Mouse (Mus musculus) retina, adult 2 months (tissue): ENCODE measurements around the gene Mroh8.

ENCODE experiments used
- DNase-seq: peaks from one replicate; pipeline ENCODE4 v3.0.0-alpha.2; 2012; ENCODE audit warnings: low read depth, low spot score

Gene Mroh8

DNA sequence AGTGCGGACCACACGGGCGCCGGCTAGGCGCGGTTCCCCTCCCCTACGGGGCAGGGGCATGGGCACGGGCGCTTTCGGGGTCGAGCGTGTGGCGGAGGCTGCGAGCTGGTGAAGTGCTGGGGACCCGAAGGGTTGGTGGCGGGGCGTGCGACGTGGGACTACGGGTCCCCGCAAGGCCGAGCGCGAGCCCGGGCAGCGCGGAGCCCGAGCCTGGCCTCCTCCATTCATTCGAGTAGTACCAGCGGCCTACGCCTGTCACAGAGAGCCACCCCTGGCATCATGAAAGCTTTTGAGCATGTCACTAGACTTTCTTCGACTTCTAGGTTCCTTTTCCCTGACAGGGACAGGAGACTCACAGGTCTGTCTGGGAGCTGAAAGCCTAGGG lies at the start of gene Mroh8:
Gene Mroh8, minus strand, starts transcription at position 134 of the 385 bp plus-strand sequence.
- DNase-seq = peak; percentile 22

DNA sequence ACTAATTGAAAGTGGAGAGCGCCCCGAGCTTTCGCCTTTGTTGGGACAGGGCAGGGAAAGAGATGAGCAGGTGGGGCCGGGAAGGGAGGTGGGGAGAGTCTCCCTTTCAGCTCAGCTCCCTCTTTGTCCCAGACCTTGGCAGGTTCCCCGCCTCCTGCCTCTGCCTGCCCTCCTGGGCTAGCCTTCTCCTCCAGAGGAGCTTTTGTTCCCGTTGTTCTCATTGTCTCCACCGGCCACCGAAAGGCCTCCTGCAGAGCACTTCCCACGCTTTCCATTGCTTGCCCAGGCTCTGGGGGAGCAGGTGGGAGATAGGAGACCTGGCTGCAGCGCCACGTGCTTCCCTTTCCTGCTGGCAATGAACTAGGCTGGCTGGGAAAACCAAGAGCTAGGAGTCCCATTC lies 49.2 kb upstream of the Mroh8 start:
- no peak for DNase-seq

GRCm38 (mm10) chr2:157328106-157328505 lies 48.8 kb upstream of the Mroh8 start:
- no peak for DNase-seq

- no peak for DNase-seq
Measured at GRCm38 (mm10) chr2:157325238-157325637, 45.9 kb upstream of the Mroh8 start.

DNA sequence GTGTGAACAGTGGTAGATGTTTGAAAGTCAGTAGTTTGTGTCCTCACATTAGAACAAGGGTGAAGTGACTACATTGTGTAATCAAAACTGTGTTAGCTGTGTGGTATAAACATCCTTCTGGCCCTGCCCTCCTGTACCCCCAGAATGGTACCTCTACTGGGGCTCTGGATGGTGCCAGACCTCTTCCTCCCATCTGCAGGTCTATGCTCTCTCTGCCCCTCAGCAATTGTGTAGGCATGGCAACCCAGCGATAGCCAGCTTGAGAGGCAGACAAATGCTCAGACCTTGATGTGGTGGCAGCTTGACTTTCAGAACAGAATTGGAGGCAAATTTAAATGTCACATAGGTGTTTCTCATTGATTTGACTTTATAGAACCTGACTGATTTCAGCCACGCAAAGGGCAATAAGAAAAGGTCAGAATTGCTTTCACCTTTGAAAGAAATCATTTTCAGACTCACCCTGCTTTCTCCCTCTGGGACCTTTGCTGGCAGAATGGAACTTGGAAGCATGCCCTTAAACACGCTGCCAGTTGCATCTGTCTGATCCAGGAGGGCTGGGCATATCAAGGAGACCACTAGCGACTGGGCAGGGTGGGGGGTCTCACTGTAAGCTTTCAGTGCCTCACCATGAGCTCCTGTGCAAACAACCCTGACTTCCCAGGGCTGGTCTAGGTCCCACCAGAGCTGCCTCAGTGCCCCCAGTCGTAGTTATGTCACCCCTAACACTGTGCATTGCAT lies 42.8 kb upstream of the Mroh8 start:
- DNase-seq = no peak

DNA sequence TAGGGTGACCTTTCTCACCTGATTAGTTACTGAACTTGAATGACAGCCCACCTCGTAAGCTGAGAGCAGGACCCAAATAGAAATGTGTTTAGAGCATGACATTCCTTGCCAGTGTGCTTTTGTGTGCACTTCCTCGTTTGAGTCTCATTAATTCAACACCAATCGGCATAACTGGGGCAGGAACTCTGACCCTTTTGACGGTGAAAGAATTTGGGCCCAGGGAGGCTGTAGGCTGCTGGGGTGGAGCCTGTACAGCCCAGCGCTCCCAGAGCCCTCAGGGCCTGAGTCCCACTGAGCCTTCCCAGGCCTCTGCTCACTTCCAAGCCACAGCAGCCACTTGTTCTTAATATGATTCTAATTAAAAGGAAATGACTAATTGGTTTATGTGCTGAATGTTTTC lies 41.5 kb upstream of the Mroh8 start:
- DNase-seq = no peak

GRCm38 (mm10) chr2:157320135-157320534 lies 40.8 kb upstream of the Mroh8 start:
- no peak for DNase-seq

DNA sequence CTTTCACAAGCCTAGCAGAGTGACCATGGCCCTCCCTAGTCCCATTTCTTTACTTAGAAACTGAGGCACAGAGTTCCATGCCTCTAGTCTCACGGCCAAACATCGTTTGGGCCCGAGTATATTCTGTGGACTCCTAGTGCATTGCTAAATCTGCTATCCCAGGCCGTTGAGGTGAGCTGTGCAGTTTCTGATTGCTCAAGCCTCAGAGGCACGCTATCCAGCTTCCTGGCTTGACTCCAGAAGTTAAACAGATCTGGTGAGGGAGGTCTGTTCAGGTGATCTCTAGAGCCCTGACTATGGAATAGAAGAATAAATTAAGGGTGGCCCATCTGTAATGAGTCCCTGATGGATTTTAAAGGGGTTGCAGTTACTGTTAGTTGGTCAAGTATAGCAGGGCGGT lies 37.9 kb upstream of the Mroh8 start:
- DNase-seq = no peak

DNA sequence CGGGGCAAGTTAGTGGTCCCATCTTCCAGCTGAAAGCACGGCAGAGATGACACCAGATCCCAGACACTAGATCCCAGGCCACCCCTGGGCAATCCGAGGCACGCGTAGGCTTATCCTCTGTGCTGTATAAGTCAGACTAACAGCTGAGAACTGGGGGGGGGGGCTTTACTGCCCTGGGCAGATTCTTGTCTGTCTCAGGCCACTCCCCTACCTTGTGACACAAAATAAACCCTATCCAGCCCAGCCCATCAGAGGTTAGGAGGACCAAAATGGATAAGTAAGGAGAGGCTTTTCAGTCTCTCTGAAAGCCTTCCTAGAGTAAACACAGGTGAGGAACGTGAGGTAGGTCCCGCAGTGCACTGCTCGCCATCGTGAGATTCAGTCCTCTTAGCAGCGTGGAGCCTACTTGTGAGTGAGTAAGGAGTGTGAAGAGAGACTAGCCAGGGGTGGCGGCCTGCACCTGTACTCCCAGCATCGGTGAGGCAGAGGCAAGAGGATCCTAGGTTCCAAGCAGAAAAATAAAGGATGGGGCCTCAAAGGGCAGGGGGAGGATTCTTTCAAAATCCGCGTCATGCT lies 37.1 kb upstream of the Mroh8 start:
- no peak for DNase-seq

DNA sequence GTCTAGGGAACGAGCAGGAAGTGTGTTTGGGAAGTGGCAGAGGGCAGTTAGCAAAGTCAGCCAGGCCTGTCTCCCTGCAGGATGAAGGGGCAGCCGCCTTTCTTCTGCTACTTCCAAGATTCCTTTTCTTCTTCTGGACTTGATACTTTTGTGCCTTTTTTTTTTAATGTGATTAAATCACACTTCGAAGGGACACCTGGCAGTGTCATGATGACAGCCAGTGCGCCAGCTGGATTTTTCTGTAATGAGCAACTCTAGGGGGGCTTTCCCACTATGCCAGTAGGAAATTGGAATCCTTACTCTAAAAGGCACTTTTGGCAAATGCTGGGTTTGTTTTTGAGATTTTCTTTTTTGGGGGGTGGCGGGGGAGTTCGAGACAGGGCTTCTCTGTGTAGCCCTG lies 36.1 kb upstream of the Mroh8 start:
- no peak for DNase-seq

DNA sequence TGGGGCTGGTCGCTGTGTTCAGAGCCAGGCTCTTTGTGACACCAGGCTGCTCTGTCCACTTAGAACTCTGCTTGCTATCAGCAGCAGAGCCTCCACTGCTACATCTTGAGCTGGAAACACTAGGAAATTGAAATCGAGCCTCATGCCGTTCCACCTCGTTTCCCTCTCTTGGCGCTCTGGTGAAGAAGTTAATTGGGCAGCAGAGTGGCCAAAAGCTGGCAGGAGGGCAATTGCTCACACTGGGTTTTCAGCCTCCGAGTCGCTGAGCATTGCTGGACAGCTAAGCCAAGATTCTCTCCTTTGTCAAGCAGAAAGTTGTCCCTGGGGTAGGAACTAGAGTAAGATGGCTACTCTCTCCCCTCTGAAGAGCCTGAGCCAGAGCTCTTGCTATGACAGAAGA lies 35.0 kb upstream of the Mroh8 start:
- no peak for DNase-seq

- DNase-seq = no peak
Measured at GRCm38 (mm10) chr2:157313718-157314117, 34.4 kb upstream of the Mroh8 start.

- no peak for DNase-seq
Measured at GRCm38 (mm10) chr2:157310963-157311637, 31.8 kb upstream of the Mroh8 start.

GRCm38 (mm10) chr2:157309611-157310010 lies 30.3 kb upstream of the Mroh8 start:
- DNase-seq = no peak

DNA sequence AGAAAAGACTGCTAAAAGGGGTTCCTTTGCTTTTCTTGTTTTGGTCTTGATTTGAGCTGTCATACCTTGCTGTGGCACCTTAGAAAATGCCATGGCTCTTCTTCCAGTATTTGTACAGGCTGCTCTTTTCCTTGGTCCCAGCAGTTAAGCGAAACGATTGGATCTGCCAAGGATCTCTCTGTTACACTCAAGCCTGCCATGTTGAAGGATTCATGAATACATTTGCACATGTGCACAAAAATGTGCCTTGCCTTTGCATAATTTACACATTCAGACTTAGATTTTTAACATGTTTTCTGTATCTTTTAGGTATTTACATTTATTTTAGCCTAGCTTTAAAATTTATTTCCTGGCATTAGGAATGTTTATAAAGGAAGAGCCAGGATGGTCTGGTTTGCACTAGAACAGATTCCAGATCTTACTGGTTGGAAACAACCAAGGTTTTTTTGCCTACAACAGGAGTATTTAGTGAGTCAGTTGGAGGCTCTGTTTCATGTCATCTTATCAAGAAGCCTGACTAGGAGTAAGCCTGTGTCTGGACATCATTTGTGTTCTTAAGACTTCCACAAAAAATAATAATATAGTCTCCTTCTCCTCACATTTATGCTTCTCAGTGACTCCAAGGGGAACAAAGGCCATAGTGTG lies 29.0 kb upstream of the Mroh8 start:
- DNase-seq = no peak

GRCm38 (mm10) chr2:157307715-157308265 lies 28.4 kb upstream of the Mroh8 start:
- no peak for DNase-seq

GRCm38 (mm10) chr2:157306091-157307032 lies 27.0 kb upstream of the Mroh8 start:
- no peak for DNase-seq

- DNase-seq = no peak
Measured at GRCm38 (mm10) chr2:157303096-157303495, 23.7 kb upstream of the Mroh8 start.

GRCm38 (mm10) chr2:157300051-157300450 lies 20.7 kb upstream of the Mroh8 start:
- DNase-seq = no peak

GRCm38 (mm10) chr2:157296105-157296689 lies 16.8 kb upstream of the Mroh8 start:
- DNase-seq = no peak

GRCm38 (mm10) chr2:157292093-157292492 lies 12.7 kb upstream of the Mroh8 start:
- DNase-seq = peak; percentile 34
